Mouse (Mus musculus) lung, postnatal 36 days (tissue): ENCODE measurements at regions not wholly inside any gene's neighbourhood (a gene's known extent, or its start where the extent isn't known, plus 50 kb on each side); places are given as distances from the start of the nearest gene placed in this dataset.

Source experiments
- DNase-seq: peaks from one replicate; pipeline ENCODE4 v3.0.0; 2022; ENCODE audit warnings: mixed read lengths

DNA sequence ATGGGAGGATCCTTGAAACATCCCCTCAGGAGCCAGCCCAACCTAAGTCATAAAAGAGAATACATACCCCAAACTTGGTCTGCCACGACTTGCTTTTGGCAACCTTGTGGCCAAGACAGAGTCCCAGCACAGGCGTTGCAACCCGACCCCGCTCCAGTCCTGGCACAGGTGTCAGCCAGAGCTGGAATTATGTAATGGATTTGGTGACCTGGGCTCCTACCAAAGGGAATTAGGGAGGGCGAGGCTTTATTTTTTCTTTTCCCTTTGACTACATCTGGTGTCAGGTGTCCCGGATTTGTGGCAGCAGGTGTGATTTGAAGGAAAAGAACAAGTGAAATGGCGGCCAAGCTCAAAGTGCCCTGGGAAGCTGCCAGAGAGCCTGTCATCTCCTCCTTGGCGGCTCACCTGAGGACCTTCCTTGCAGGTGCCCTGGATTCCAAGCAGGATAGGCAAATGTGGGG is 212.9 kb downstream of the Mef2c start:
- no peak for DNase-seq

DNA sequence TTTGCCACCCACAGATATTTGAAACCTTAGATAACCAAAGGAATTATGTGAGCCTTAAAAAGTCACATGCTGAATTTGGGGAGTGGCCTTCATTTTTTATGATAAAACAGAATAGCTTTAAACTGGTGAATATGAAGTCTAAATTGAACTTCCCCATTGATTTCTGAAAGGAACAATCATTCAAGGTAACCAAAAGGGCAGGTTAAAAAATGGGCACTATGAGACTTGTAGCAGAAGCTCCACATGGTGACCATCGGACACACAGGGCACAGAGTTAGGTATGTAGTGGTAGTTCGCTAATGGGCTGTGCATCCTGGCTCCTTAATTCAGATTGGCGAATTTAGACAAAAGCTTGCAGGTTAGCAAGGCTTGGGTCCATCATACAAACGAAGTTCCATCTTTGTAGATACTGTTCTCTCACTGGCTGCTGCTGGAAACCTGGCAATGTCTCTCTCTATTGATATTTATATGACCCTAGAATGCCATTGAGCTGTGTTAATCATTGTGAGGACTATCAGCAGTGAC is 213.9 kb downstream of the Mef2c start:
- DNase-seq = no peak

DNA sequence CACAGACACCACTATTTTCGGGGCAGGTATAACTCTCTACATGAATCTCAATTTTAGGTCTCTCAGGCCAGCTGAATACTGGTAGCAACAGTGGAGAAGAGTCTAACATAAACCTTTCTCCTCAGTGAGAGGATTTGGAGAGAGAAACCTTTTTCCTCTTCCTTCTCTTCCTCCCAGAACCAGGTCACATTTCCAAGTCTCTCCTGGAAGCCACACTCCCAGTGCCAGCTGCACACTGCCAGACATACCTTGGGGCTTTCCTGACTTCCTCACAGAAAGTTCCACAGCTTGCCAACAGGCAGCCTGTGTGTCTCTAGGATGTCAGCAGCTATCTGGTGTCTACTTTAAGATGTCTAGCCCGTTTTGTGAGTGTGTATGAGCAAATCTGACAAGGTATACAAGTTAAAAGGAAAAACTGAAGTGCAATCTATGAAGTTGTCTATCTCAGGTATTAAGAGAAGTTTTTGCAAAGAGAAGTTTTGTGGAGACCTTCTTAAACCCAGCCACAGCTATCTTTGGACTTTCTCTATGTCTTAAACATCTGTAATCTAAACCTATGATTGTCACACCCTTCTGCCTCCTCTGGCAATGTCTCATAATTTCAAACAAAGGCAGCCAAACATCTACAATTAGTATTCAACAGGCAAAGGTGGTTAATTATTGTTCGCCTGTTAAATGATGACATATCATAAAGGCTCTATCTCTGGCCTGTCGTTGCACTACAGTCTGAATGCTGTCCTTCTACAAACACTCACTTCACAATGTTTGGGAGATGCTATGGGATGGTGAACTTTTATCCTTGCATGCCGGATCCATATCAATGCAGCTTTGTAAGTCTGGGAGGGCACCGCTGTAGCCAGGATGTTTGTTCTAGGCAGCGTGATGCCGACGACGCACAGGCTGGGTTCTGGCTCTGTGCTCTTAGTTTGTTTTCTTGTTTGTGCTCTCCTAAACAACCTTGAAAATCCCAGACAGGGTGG is 214.9 kb downstream of the Mef2c start:
- DNase-seq = no peak

DNA sequence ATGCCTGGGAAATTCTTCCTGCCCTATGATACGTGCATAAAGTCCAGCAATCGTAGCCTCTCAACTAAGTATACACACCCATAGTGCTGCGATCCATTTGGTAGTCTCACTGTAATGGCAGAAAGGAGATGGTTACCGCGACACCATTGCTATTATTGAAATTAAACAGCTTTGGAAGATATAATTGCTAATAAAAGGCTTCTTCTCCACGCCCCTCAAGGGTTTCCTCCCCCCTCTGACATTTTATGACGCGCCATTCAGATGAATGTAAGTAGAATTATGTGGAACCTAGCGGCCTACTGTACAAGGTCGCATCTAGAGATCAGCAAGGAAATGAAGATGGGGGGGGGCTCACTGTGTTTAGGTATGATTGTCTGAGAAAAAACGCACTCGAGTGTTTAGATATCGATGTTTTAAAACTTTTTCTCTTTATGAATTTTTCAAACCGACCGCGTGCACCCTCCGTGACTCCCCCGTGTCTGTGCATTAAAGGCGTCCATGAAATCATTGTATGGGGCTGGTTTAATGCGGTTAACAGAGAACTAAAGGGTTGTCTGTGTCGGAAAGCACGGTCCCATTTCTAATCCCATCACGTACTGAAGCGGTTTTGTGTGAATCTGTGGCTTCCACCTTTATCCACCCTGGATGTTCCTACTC is 215.9 kb downstream of the Mef2c start:
- no peak for DNase-seq

DNA sequence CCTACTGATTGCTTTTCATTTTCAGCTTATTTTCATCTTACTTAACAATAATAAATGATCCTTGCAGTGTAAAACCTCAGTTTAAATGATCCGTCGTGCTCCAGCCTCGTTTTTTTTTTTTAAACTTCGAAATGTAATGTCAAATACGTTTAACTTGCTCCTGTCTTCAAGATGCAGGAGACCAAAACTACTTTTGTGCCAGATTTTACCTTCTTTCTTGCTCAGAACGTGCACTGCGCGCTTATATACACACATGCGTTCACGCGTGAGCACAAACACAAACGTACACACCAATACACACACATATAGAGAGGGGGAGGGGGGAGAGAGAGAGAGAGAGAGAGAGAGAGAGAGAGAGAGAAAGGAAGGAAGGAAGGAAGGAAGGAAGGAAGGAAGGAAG is 216.5 kb downstream of the Mef2c start:
- DNase-seq = no peak

DNA sequence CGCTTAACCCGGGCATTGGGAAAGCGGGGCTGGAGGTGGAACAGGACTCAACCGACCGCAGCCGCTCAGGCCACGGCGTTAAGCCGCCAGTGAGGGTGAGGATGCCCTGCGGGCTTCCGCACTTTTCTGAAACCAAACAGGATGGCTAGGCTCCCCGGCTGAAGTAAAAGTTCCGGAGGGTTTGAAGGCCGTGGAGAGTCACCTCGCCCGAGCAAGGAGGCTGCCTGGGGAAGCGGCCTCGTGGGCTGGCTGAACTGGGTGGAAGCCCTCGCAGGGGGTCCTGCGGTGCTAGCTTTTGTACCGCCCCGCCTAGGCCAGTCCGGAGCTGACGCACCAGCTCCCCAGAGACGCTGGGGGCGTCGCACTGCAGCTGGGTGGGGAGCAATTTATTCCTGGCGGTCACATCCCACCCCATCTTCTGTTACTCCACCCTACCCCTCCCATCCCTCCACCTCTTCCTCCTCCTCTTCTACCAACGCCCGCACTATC is 217.1 kb downstream of the Mef2c start:
- DNase-seq = no peak

DNA sequence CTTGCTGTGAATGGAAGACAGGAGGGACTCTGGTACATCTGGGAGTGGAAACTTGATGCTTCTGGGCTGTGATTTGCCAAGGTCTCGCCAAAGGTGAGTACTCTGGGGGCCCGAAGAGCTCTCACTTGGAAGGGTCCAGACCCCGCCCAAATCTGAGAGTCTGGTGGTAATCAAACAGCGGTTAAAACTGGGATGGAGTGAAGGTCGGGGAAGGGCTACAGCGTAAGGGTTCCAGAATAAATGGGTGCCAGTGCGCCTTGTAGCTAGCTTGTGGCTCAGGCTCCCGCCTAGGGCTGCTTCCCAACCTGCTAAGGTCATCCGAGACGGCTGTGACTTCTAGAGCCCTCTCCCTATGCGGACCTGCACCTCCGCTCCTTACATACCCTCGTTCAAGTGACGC is 217.7 kb downstream of the Mef2c start:
- no peak for DNase-seq

DNA sequence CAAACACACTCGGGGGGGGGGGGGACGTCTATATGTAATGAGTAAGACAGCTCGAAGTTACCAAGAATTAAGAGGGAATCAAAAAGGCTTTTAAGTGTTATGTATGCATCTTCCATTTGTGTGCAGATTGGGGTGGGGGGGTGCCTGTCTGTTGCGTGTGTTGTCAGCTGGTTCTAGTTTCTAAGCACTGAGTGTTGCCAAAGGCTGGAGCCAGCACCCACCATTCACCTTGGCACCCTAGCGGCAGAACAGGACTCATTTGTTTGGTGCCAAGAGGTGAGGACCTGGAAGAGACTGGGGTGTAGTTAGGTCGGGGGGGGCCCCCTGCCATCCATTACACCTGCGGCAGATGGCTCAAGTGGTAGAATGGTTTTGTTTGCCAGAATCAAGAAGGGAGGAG is 218.4 kb downstream of the Mef2c start:
- DNase-seq = no peak

DNA sequence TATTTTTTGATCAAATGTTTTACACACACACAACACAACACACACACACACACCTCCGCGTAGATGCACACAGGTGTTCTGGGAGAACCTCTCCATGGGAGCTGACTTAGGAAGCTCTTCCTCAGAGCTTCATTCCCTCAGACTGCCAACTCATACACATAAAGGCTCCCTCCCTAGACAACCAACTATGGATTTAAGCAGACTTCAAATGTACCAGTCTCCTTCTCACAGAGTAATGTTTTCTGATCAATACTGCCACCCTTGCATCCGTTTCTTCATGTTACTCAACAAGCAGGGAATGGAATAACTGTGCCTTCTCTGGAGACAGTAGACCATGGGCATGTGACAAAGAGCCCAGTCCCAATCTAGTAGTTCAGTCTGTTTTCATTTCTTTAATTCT is 219.0 kb downstream of the Mef2c start:
- DNase-seq = no peak

DNA sequence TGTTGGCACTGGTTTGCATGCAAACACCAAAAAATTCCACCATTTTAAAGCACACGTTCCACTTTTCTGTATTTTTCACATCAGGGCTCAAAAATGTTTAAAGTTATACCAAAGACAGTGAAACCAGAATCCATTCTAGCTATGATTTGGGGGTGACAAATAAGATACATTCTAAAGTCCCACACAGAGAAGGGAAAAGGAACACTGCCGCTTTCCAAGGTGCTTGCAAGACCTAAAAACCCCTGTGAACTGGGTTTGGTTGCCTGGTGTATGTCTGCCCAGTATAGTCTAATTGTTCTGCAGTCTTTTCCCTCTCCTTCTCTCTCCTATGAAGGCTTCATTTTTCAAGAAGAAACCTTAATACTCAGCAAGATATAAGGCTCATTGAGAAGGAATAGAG is 219.6 kb downstream of the Mef2c start:
- DNase-seq = no peak

DNA sequence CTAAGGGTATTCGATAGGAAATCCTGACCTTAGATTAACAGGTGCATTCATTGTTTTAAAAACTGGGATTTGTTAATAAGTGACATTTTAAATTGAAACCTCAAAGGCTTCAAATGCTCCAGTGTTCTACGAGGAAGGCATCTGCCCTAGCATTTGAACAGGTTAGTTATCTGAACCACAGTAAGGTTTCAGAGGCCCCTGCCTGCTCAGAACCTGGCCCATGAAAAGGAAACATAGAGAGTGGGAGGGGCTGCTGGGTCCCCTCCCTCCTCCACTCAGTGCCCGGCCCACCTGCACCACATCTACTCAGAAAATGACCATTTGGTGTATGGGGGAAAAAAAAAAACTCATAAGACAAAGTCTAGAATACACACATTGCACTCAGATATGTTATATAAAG is 220.4 kb downstream of the Mef2c start:
- no peak for DNase-seq

DNA sequence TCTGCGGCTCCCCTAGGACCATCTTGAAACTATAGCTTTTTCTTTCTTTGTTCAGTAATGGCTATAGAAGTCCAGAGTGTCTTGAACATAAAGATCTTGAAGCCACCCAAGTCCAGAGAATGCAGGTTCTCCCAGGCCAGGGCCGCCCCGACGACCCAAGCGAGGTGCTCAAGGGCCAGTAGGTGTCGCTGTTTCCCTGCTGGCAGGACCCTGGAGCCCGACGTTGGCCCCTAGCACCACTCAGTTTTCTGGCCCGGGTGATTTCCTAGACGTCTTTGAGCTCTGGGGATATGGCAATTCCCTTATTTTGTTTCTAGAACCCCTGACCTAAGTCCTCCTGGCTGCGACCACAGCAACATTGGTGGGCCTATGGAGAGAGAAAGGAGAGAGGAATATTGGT is 221.2 kb downstream of the Mef2c start:
- peak; percentile 31 for DNase-seq

DNA sequence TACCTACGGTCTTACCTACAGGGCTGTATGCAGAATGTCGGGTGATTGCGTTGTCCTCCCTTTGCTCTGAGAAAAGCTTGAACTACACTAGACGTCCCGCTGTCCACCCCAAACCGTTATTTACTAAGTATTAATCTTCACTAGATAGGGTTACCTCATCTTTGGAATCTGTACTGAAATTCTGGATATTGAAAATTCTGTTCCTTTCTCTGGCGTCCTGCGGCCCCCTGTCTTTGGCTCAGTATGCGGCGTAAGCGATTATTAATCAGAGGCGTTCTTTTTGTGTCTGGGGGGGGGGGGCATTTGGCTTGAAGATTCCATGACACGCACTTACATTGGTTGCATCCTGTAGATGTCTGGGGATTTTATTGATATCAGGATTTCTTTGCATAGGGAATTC is 222.0 kb downstream of the Mef2c start:
- DNase-seq = no peak

DNA sequence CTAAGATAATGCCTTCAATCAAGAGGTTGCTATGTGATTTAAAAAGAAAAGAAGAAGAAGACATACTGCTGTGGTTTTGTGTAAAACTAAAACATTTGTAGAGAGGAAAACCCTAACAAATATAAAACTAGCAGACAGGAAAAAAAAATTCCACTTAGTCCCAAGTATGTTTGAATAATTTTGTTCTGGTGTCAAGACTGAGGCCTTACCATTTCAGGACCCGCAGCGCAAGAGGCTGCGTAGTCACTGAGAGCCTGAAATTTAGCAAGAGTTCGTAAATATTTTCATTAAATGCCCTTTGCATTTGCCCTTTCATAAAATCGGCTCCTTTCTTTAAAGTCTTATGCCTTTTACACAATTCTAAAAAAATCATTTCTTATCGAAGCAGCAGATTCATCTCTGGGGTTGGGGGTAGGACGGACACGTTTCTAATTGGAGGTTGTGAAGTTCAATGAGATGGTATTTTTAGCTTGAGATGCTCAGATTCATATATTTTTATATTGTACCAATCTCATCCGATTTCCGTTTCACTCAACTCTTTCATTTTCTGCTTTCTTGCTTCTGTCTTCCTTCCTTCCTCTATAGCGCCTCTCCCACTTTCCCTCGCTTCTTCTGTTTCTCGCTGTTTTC is 222.6 kb downstream of the Mef2c start:
- DNase-seq = no peak

DNA sequence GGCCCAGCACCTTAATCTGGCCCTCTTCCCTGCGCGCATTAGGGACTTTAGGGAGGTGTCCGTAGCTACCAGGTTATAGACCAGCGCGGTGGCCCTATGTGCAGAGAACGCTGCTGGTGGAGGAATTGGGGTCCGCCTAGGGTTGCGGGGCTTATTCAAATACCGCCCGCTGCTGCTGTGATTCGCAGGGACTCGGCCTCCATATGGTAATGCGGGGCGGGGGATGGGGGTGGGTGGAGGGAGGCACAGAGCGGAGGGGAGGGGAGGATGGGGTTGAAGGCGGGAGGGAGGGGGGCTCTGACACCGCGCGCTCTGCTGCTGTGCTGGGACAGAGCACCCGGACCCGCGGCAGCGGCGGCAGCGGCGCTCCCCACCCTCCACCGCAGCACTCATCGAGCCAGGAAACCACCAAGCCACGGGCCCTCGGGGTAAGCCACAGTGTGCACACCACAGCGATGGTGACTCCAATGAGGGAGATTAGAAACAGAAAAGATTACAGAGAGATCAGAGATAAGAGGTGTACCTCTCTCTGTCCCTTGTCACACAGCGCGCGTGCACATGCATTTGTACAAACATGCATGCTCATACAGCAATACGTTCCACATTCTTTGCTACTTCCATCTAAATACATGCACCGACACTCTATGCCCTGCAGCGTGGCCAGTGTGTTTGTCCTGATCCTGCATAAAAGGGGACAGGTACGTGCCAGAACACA is 223.4 kb downstream of the Mef2c start:
- no peak for DNase-seq

DNA sequence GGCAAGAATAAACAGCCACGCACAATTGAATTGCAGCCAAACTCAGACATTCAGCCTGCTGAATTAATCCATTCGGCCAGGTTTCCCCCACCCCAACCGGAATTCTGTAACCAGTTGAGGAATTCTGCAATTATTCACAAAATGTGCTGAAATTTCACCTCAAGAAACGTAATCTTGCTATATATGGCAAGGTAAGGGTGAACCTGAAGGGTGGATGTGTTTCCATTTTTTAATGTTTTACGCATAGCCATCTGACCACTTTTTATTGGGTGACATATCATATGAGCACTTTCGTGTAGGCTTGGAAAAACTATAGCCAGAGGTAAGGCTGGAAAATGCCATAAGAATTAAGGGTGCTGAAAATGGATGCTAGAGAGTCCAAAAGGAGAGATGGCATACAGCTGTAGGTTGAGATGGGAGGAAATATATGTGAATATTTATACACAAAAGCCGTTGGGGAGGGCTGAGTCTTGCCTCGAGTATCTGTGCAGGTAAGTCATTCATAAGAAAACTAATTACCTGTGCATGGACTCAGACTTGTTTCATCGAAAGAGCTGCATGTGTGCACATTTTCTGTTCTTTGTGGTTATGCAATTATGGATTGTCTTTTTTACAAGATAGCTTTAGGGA is 224.0 kb downstream of the Mef2c start:
- DNase-seq = no peak

DNA sequence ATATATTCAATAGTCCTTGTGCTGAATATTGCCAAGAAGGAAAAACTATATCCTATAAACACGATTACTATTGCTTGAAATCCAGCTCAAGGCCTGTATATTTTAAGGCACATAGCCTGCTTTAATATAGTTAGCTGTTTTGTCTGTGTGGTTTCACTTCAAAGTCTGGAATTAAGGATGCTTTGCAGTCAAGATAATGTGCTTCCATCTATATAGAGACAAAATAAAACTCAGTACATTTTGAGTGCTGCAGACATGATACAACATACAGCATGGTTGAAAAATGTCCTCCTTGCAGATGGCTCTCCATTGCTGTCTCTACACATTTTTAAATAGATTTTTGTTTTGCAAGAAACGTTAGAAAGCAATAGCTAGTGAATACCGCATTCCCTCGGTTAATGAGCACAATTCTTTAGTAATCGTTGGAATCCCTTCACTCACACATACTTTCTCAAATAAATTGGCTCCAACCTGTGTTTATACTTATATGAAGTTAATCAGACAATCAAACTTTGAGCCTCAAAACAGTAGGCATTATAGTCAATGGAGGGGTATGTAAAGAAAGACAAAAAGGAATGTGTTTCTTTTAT is 224.7 kb downstream of the Mef2c start:
- DNase-seq = no peak

DNA sequence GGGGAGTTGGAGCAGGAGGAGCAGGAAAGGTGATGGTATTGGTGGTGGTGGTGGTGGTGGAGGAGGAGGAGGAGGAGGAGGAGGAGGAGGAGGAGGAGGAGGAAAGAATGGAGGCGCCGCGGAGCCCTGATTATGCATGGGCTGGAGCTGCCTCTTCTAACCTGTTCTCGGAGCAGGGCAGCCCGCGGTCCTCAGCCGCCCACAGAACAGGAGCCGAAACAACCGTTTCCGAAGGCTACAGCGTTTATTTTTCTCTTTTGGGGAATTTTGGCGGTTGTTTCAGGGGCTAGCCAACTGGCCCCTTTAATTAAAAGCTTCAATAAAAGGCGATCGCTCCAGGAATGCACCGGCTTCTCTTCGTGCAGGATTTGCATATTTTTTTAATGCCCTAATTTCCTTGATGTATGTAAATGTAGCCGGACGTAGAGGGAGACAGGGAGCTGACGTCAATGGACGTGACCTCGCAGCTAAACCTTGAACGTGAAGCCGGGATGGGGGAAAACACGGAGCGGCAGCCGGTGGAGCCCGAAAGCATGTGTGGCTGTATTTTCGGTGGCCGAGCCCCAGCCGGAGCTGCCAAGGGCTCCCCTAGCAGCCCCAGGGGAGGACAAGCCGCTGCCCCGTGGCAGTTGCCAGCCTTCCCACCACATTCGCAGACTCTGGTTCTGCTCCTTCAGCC is 225.6 kb downstream of the Mef2c start:
- DNase-seq = no peak

DNA sequence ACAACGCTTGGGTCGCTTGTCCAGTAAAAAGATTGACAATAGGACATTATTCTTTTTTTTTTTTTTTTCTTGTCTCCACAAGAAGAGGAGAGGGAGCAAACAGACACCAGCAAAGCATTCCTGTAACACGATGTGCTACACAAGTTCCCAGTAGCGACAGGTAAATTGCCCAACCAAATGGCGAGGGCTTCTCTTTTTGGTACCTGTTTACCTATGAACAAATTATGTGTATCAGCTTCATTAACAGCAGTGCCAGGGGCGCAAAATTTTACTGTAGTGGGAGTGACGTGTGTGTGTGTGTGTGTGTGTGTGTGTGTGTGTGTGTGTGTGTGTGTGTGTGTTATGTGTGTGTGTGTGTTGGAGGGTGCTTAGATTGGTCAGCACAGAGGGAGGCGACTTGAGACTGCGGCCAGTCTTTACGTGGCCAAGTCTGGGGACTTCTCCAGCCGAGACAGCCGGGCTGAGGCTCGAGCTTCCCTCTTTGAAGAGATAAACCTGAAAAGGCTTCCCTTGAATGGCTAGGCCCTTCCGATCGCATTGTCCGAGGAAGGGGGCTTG is 226.4 kb downstream of the Mef2c start:
- no peak for DNase-seq

DNA sequence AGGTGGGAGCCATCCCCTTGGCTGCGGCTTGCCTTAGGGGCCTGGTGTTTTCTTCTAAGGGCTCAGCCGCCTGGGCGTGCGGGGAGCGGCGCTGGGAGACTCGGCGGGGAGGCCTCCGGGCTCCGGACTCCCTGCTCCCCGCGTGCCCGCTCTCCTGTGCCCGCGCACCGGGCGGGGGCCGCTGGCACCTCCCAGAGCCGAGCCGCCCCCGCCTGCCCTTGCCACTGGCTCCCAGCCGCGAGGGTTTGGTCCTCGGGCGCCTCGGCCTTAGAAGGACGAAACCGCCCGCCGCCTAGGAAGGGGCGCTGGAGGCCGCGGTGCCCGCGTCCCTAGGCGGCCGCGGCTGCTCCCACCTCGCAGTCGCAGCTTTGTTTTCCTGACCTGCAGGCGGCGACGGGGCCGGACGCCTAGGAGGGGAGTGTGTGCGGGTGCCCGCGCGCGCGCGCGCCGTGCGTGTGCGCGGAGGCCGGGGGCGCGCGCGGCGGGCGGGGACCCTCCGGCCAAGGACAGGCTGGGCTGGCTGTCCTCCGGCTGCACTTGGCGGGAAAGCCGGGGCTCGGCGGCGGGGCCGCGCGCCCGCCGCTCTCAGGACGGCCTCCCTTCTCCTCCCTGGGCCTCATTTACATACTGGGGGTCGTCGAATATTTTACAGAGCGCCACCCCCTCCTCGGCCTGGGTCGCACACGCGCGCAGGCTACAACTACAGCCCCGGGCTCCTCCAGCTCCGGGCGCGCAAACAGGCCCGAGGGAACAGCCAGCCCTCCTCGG is 227.1 kb downstream of the Mef2c start:
- DNase-seq = no peak
